Mouse (Mus musculus) R1 (cell line): ENCODE data around the gene Bad.
"Not testable (repeated sequence)": the region's sequence is repeated elsewhere in the genome, so short reads cannot be mapped to it uniquely, and the experiment has no call there.

ENCODE experiments used
- DNase-seq: peaks from one replicate; pipeline ENCODE4 v3.0.0-alpha.2; 2018; ENCODE audit warnings: low read depth, low spot score

Bad gene

DNA sequence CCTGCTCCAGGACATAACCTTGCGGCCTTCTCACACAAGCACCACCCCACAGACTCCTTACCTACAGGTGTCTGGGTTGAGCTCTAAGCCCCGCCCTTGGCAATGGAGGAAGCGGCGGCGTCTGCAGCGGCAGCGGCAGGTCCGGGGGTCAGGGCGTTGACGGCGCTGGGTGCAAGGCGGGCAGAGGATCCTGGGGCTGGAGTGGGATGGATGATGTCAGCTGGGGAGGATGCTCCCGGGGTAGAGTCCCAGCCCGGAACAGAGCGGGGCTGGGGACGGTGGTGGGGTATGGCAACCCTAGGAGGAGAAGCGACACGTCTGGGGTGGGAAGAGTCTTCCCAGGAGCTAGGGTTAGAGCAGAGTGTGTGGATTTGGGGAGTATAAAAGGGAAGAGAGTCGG, 43.6 kb downstream of the Bad start:
- DNase-seq, result peak; percentile 40

DNA sequence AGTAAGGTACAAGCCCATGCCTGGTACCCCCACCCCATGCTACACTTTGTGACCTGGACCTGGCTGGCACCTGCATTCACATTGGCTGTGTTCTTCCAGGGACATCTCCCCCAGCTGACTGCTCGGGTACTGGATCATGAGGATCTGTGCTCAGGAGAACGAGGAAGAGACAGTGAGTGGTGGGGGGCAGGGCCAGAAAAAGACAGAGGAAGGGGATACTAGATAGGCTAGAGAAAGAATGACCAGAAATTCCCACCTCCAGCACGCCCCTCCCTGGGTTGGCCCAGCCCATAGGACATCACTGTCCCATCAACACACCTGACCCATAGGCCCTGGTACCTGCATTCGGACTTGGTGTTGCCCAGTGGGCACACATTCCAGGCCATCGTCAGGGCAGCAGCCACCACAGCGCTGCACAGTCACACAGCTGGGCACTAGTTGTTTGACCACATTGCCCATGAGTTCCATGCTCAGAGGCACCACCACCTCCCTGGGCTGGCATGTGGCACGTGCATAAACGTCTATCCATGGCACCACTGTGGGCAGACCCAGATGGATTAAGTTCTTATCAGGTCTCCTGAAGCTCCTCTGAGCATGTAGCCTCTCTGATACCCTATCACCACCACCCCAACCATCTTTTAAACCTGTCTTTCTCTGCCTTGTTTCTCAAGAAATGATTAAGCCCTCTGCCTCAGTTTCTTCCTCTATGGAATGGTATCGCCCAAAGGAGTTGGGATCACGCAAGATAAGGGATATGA, 44.5 kb downstream of the Bad start:
- DNase-seq, result no peak

DNA sequence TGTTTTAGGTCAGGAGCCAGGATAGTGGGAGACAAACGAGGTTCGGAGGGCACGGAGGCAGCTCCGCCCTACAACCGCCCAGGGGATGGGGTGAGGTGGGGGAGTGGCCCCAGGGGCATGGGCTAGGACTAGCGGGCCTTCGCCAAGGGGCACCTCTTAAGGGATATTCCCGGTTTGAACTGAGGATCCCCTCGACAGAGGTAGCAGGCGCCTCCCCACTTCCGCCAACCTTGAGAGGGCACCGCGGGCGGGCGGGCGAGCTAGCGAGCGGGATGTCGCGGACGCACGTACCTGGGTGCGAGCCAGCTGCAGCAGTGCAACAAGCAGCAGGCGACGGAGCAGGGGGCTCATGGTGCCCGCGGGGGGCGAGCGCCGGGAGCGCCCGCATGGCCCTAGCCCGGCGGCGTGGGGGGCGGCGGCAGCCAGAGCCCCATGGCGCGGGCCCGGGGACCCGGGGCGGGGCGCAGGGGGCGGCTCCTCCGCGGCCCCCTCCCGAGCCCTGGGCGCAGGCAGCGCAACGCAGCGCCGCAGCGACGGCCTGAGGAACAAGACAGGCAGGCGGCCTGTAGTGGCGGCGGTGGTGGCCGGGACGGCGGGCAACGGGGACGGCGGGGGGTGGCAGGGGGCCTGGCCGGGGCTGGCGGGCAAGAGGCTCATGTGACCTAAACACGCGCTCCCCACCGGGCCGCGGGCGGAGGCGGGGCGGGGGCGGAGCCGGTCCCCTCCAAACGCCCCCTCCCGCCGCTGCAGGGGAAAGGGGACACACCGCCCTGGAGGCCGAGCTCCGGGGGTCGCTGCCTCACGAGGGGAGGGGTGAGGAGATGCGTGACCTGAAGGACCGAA, 45.6 kb downstream of the Bad start, which contains the start of gene Vegfb:
TSS of gene Vegfb (minus strand) at position 591 of the 843 bp plus-strand sequence.
- DNase-seq, result peak; percentile 45

DNA sequence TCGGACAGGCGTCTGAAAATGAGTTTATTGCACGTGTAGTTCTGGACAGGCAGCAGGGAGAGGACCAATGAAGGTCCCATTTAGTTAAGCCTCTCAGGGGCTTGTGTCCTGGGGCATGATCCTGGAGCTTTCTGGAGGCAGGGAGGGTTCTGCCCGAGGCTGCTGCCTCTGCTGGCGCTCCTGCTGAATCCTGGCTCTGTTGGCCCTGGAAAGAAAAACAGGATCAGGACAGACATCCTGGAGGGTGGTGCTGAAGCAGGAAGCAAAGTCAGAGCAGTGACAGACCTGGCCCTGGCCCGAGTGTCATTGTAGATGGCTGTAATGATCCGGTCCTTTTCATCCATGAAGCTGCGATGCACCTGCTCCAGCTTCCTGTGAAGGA, 46.2 kb downstream of the Bad start:
- DNase-seq, result peak; percentile 53

DNA sequence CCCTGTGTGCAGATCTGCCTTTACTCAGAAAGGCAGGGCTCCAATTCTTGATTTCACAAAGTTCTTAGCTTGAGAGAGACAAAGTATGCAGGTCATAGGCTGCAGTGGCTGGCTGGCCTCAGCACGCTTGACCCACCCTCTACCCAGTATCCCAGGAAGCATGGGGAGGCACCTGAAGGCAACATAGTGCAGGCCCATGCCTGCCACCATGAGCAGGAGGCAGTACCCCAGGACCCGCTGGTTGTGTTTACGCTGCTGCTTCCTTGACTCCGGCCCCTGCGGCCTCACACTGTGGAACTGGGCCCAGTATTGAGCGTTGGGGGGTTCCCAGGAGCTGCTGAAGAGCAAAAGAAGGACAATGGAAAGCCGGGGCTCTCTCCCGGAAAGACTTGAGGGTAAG, 47.6 kb downstream of the Bad start:
- no peak for DNase-seq

DNA sequence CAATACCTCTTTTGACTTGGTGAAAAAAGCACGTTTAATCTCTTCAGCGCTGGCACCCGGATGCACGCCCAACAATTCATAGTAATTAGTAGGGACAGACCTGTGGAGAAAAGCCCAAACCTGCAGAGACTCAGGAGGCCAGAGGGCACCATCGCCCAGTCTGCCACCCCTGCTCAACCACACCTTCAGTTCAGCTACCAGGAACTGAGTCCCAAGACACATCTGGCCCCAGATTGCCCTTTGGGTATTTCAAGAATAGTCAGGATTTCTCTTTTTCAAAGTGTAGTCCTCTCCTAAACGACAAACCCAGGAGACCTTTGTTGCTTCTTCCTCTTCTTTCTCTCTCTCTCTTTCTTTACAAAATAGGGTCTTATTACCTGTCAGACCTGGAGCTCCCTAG, 49.1 kb downstream of the Bad start:
- no peak for DNase-seq

DNA sequence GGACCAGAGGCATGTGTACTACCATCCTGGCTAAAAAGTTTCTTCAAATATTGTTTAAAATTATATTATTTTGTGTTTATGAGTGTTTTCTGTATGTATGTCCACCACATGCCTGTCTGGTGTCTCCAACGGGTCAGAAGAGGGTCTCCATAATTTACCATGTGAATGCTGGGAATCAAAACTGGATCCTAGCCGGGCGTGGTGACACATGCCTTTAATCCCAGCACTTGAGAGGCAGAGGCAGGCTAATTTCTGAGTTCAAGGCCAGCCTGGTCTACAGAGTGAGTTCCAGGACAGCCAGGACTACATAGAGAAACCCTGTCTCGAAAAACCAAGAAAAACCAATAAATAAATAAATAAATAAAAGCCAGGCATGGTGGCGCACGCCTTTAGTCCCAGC, 49.5 kb downstream of the Bad start:
- not testable (repeated sequence) for DNase-seq

DNA sequence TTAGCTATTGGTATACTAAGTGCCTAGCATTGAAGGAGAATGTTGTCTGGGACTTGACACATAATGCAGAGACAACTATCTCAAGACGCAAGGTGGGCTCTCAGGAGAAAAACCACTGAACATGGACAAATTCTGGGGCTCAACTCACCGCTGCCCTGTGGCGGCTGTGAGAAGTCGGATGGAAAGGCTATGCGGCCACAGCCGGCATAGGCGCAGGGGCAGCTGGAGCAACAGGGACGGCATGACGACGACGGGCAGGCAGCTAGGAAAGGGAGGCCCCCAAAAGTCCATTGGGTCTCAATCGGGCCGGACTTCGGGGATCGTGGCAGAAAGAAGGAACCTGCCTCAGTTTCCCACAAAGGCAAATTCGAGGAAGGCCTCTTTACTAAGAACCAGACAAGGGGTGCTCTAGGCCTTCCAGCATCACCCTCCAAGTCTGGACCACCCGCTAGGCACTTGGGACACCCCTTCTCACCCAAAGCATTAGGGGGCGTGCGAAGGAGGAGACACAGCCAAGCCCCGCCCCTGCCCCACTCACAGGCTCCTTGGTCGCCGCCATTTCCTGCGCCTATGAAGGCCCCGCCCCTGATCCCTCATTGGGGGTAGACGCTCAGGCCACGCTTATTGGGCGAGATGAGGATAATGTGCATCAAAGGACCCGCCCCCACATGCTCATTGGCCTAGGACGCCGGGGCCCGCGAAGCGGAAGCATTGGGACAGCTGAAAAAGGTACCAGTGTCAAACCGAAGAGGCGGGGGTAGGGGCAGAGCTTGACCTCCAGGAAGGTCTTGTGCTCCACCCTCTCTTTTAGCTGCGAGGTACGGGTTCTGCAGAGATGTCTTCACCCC, 50.6 kb downstream of the Bad start, which contains the start of gene Dnajc4:
TSS of gene Dnajc4 (minus strand) at position 562 of the 848 bp plus-strand sequence.
- peak; percentile 99 for DNase-seq

DNA sequence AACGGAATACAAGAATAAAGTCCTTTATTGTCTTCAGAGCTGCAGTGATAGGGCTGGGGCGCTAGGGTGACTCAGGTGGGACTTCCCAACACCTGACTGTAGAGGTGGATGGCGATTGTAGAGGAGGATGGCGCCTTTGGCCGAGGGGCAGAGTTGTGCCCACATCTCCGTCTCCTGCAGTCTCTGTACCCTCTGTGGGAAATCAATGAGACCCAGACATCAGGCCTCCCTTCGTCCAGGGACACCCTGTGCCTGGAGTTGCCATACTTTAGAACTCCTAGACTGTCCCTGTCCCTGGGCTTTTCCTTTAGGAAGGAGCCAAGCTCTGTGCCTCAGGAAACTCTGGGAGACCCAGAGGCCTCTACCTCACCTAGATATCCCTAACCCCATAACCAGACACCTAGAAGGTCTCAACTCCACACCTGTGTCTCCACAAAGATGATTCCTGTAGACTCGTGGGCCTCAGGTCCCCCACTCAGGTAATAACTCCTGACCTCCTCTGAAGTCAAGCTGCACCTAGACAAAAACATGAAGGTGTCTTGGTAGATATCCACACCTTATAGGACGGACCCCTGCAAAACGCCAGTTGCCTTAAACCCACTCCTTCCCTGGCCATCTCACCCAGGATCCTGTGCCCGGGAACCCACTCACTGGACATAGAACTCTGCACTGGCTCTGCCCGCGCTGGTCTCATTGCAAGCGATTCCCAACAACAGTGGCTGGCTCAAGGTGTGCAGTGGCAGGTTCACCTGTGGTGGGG, 51.5 kb downstream of the Bad start:
- DNase-seq, result no peak

DNA sequence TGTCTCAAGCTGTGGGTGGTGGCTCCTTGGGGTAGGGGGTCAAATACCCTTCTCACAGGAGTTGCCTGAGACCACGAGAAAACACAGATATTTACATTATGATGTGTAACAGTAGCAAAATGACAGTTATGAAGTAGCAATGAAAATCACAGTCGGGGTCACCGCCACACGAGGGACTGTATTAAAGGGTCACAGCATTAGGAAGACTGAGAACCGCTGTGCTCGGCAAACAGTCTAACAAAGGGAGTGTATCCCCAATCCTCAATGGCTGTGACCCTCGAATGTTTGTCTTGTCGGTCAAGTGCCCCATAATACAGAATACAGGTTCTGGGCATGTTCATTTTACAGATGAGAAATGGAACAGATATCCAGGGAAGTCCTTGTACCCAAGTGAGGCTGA, 52.3 kb downstream of the Bad start:
- no peak for DNase-seq

DNA sequence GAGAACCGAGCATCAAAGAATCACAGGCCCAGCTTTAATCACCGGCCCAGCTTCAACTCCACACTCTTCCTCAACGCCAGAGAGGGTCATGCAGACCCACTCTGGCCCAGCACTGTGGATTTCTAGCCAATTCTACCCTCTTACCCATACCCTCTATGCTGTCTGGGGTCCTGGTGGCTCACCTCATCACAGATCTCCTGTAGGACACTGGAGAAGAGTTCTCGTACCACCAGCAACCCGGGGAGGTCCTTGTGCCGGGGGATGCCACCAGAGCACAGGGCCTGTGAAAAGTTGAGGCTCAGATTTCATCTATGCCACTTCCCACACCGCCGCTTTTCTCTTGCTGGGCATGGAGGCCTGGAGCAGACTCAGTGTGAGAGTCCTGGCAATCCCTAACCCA, 52.8 kb downstream of the Bad start:
- no peak for DNase-seq

DNA sequence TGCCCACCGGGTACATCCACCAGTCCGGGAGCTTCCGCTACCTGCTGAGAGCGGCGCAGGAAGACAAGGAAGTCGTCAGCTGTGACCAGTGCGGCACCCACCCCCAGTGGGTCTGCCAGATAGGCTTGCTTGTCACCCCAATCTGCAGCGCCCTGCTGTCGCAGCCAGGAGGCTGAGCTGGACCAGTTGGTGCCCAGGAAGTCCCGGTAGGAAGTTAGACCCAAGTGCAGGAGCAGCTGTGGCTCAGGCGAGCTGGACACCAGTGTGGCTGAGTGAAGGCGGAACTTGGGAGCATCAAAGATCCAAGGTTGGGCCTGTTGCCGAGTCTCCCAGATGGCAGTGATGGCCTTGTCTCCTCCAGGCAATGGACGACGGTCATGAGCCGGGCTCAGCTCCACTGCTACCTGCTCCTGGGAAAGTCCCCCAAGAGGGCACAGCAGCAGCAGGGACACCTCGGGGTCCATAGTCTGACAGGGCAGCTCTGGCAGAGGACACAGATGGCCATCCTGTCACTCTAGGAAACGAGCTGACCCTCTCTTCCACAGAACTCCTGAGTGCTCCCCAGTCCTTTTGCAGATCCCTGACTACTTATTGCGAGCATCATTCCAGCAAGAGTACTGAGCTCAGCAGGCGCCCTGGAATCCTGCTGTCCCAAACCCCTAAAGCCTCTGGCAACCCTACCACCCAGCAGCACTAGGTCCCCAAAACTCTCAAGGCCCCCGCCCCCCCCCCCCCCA, 53.8 kb downstream of the Bad start:
- no peak for DNase-seq

DNA sequence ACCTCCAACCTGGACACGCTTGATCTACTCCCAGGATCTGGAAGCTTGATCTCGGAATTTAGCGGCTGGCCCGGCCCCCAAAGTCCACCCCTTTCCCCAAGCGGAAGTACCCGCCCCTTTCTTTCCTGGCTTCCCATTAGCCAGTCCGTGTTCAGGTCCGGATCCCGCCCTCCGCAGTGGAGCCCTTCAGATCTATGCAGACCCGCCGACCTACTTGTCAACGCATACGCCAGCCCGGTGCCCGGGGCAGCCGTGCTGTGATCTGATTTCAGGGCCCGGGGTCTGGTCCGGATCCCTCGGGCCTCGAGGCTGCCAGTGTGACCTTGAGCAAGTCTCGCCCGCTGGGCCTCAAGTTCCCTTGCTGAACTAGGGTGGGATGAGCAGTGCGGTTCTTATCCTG, 54.3 kb downstream of the Bad start, which contains the start of the genes Nudt22 and Trpt1:
TSS of gene Nudt22 (minus strand) at position 112 of the 400 bp plus-strand sequence.
TSS of gene Trpt1 (plus strand) at position 126 of the 400 bp plus-strand sequence.
- DNase-seq, result peak; percentile 96

DNA sequence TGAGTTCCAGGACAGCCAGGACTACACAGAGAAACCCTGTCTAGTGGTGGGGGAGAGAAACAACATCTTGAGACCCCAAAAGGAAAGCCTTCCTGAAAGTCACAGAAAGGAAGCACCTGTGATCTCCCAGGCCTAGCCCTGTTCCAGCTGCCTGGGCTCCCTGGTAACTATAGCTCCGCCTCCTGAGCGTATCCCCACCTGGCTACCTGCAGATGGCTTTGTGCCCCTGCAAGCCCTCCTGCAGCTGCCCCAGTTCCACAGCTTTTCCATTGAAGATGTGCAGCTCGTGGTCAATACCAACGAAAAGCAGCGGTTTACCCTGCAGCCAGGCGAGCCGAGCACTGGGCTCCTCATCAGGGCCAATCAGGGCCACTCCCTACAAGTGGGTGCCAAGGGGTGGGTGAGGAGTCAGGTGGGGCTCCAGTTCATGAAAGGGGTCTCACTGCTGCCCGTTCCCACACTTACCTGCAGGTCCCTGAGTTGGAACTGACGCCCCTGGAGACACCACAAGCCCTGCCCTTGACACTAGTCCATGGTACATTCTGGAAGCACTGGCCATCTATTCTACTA, 56.1 kb downstream of the Bad start:
- no peak for DNase-seq

DNA sequence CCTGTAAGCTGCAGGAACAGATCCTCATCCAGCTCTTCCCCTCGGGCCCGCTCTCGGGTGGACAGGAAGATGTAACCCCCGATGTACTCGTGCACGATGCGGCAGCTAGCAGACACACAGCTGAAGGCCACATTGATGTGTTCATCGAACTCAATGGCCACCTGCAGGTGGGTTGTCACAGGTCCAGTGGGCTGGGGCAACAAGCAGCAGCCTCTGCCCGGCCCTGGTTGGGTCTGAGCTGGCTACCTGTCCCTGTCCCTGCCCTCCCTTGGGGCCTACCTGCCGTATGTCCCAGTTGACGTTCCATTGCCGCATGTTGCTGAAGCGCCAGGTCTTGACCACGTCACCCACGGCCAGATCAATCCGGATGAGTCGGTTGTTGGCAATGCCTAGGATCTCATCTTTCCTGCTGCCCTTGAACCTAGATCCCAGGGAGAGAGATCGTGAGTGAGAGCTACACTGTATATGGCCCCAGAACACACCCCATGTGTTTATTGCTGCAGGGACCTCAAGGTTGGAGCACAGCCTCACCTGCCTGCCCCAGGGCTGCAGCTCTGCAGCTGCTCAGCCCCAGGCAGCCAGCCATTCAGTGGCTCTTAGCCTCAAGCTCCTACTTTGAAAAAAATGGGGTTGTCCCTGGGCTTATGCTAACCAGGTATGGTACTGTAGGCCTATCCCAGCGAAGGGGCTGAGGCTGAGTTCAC, 57.9 kb downstream of the Bad start:
- peak; percentile 85 for DNase-seq
